Mouse (Mus musculus) midbrain, postnatal 0 days (tissue): ENCODE results near the gene Actr3b. TPM values are rescaled to one million over a fixed set of nuclear protein-coding genes. Genes with fewer than 3 reads are reported as not detected.

Experiments
- ATAC-seq: fragments of 200-750 bp; cut with Nextera tagmentation; 2 replicates; pipeline ENCODE4 v1.8.0; 2017; ENCODE audit warnings: moderate number of reproducible peaks, mild to moderate bottlenecking, moderate TSS enrichment, moderate library complexity; ENCODE audit not compliant: low FRiP score
- DNase-seq: peaks from one replicate; pipeline ENCODE4 v3.0.0-alpha.2; 2015; ENCODE audit warnings: low spot score
- H3K27ac ChIP-seq: fragments of 300-500 bp; sonication (generic); 2 replicates; pipeline ENCODE4 v1.5.1; 2014; ENCODE audit warnings: low read depth, mild to moderate bottlenecking, low read length, mixed read lengths
- H3K27me3 ChIP-seq: fragments of 300-500 bp; sonication (generic); 2 replicates; pipeline ENCODE4 v1.6.1; 2014; ENCODE audit warnings: low read length, control low read depth, mixed read lengths; ENCODE audit not compliant: insufficient read depth
- H3K36me3 ChIP-seq: fragments of 300-500 bp; sonication (generic); 2 replicates; pipeline ENCODE4 v1.6.1; 2014; ENCODE audit warnings: low read length, control low read depth, mixed read lengths; ENCODE audit not compliant: insufficient read depth
- H3K4me1 ChIP-seq: fragments of 300-500 bp; sonication (generic); 2 replicates; pipeline ENCODE4 v1.6.1; 2014; ENCODE audit warnings: mild to moderate bottlenecking, control low read depth, antibody characterized with exemption, low read length, mixed read lengths; ENCODE audit not compliant: insufficient read depth
- H3K4me2 ChIP-seq: fragments of 300-500 bp; sonication (generic); 2 replicates; pipeline ENCODE4 v1.6.1; 2014; ENCODE audit warnings: low read depth, mild to moderate bottlenecking, low read length, mixed read lengths; ENCODE audit not compliant: poor library complexity, severe bottlenecking
- H3K4me3 ChIP-seq: fragments of 300-500 bp; sonication (generic); 2 replicates; pipeline ENCODE4 v1.5.1; 2014; ENCODE audit warnings: low read depth, mild to moderate bottlenecking, low read length, moderate library complexity
- H3K9ac ChIP-seq: fragments of 300-500 bp; sonication (generic); replicated peaks from 2 replicates; pipeline ENCODE4 v1.6.1; 2014; ENCODE audit warnings: mild to moderate bottlenecking, low read length, moderate library complexity, mixed read lengths; ENCODE audit not compliant: poor library complexity, severe bottlenecking
- H3K9me3 ChIP-seq: fragments of 300-500 bp; sonication (generic); 2 replicates; pipeline ENCODE4 v1.6.1; 2016; ENCODE audit warnings: low read length, control low read depth
- CTCF ChIP-seq: IDR thresholded peaks from 2 replicates; pipeline ENCODE4 v1.5.1; 2016; ENCODE audit warnings: antibody characterized with exemption, mild to moderate bottlenecking
- WGBS: fragments of 180-500 bp; shearing (Covaris S2); extraction: QIAGEN DNeasy Blood & Tissue Kit; methylation state at CpG from one replicate; pipeline ENCODE4 v1.1.7; 2014; 5-methylcytosine and 5-hydroxymethylcytosine counted together
- polyA plus RNA-seq: library from polyadenylated mRNA; unstranded; fragments of >200 nt; fragmentation: Nextera tagmentation; extraction: Ambion mirVana; gene quantifications from 2 replicates; pipeline ENCODE4 v1.2.1, GENCODE M21; 2015
- total RNA-seq: library from RNA; depleted of rRNA; stranded (reverse); fragments of >200 nt; gene quantifications from 2 replicates; pipeline ENCODE4 v1.2.3, GENCODE M21; 2014

Gene Actr3b
- total and polyA plus RNA-seq, 2 experiments from 2014 or later: 17.4 to 57.5 TPM

DNA sequence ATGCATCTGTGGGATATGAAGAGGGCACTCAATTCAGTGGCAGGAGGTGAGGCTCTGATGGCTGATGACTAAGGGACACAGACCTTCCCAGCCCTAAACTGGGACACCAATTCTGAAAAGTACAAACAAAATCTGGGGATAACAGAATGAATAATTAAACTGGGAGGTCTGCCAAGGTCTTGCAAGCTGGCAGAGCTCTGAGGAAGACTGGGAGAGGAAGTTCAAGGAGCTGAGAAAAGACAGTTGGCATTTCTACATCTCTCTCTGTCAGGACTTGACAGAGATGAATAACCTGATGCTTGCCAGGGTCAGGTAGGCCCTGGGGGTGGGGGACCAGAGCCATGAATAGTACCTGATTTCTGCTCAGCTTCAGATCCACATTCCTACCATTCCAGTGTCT lies 8.2 kb upstream of the Actr3b start:
- Histone ChIP-seq H3K27ac (no peak overlapping the region), H3K4me3 (no peak overlapping the region), H3K4me1 (peaks cover 3% of the 10 kb centered on the region; the same call in 1 of the 2 replicates), H3K4me2 (no peak overlapping the region), H3K36me3 (no peaks in the 10 kb centered on the region), H3K9ac (no peak overlapping the region), H3K9me3 (no peaks in the 10 kb centered on the region), H3K27me3 (no peaks in the 10 kb centered on the region)
- DNase-seq (peak; percentile 26), ATAC-seq (no peak)
- no peak for TF ChIP-seq CTCF

DNA sequence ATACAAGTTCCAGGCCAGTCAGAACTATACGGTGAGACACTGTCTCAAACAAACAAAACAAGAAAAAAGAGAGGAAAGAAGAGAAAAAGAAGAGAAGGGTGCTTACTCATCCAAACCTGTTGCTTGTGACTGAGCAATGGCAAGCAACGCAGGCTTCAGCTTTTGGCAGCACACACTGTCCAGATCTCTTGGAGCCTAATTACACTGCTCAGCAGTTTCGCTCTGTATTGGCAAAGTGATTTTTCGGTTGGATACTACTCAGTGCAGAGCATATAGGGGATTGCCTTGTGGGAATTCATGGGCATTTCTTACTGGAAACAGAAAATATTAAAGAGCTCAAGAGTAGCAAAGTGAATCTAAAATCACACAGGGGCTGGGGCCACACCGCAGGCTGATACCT lies 6.9 kb upstream of the Actr3b start:
- ATAC-seq (no peak), DNase-seq (peak; percentile 63)
- Histone ChIP-seq H3K4me3 (no peak overlapping the region), H3K4me2 (no peak overlapping the region), H3K9ac (no peak overlapping the region), H3K4me1 (peaks cover 3% of the 10 kb centered on the region; the same call in 1 of the 2 replicates), H3K27ac (no peak overlapping the region), H3K9me3 (no peaks in the 10 kb centered on the region), H3K36me3 (no peaks in the 10 kb centered on the region), H3K27me3 (no peaks in the 10 kb centered on the region)
- 60% methylated on average over 5 of the region's 5 CpGs for WGBS
- no peak for TF ChIP-seq CTCF

DNA sequence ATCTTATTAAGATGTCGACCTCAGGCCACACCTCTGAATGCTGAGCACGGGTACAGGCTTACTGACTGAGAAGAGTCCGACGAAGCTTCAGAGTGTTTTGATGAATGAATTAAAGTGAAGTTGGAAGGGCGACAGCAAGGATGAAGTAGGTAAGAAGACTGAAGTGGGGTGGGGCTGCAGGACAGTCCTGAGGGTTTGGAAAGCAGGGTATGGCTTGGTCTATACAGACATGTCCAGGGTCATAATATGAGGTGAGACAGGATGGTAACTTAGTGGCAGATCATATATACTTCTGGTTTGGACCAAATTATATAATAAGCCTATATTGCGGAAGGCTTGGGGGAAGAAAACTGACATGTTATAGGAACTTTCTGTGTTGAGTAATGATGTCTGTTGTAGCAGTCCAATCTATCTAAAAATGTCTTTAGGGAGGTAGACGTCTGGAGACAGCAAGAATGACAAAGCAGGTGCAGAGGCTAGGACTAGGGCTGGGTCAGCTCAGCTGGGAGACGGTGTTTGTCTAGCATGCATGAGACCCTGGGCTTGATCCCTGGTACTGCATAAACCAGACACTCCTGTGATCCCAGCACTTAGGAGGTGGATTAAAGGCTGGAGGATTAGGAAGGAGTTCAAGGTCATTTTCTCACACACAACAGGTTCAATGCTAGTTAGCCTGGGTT lies 6.1 kb upstream of the Actr3b start:
- no peak overlapping the region for H3K4me2 ChIP-seq
- WGBS: 32% methylated on average over 8 of the region's 8 CpGs
- ATAC-seq (no peak), DNase-seq (no peak)
- no peak overlapping the region for H3K9ac ChIP-seq
- H3K9me3 ChIP-seq: no peaks in the 10 kb centered on the region
- no peaks in the 10 kb centered on the region for H3K36me3 ChIP-seq
- H3K27me3 ChIP-seq: no peaks in the 10 kb centered on the region
- 0 out of 2 replicates have a peak overlapping the region, but pooled peaks have one; percentile 59 for H3K27ac ChIP-seq
- TF ChIP-seq CTCF: no peak
- peaks cover 3% of the 10 kb centered on the region; the same call in 1 of the 2 replicates for H3K4me1 ChIP-seq
- H3K4me3 ChIP-seq: no peak overlapping the region

DNA sequence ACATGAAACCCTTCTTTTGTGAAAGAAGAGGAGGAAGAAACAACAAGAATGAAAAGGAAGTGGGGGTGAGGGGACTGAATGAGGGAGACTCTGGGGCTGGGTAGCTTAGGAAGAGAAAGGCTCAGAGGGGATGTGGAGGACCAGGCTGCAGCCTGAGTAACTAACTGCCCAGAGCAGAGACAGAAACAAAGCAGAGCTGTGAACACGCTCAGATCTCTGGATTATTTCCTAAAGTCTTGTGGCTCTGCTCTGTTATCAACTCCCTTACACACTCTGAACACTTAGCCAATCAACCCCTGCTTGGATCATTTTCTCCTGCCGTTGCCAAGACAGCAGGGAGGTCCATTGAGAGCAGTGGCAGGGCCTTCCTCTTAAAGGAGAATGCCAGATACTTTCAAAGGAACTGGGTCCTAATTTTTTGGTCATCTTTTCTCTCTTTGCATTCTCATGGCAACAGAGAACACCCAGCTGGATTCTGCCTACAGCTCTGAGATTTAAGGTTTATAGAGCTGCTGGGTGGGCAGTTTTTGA lies 5.5 kb upstream of the Actr3b start:
- Histone ChIP-seq H3K9ac (no peak overlapping the region), H3K4me3 (no peak overlapping the region), H3K4me1 (peaks cover 3% of the 10 kb centered on the region; the same call in 1 of the 2 replicates), H3K9me3 (no peaks in the 10 kb centered on the region), H3K4me2 (no peak overlapping the region), H3K36me3 (no peaks in the 10 kb centered on the region), H3K27ac (peak overlapping the region; percentile 59; the same call in 1 of the 2 replicates), H3K27me3 (no peaks in the 10 kb centered on the region)
- ATAC-seq (peak; percentile 83), DNase-seq (peak; percentile 74)
- WGBS: 3% methylated on average over 2 of the region's 2 CpGs
- no peak for TF ChIP-seq CTCF

DNA sequence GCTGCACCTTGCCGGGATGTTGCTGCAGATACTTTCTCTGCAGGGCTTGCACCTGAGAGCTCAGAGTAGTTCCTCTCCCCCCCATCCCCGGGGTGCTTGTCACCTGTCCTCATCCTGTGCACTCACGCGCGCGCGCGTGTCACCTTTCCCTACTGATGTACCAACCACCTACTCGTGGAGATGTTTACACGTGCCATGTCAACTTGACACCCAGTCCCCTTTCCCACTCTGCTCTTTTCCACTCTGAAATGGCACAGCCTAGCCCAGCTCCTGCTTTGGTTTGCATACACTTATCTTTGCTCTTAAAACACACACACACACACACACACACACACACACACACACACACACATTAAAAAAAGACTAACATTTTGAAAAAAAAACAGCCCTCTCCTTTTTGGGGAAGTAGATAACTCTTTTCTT lies 624 bp downstream of the Actr3b start:
- peak overlapping the region; percentile 69 for H3K9ac ChIP-seq
- WGBS: 1% methylated on average over 10 of the region's 10 CpGs
- peak overlapping the region; percentile 65 for H3K4me2 ChIP-seq
- DNase-seq: no peak
- peaks cover 5% of the 10 kb centered on the region; the same call in 1 of the 2 replicates for H3K4me1 ChIP-seq
- no peak overlapping the region for H3K27ac ChIP-seq
- no peaks in the 10 kb centered on the region for H3K27me3 ChIP-seq
- H3K36me3 ChIP-seq: no peaks in the 10 kb centered on the region
- H3K9me3 ChIP-seq: no peaks in the 10 kb centered on the region
- TF ChIP-seq CTCF: no peak
- H3K4me3 ChIP-seq: peak overlapping the region; percentile 83
- peak; percentile 53; the same call in 1 of the 2 replicates for ATAC-seq

DNA sequence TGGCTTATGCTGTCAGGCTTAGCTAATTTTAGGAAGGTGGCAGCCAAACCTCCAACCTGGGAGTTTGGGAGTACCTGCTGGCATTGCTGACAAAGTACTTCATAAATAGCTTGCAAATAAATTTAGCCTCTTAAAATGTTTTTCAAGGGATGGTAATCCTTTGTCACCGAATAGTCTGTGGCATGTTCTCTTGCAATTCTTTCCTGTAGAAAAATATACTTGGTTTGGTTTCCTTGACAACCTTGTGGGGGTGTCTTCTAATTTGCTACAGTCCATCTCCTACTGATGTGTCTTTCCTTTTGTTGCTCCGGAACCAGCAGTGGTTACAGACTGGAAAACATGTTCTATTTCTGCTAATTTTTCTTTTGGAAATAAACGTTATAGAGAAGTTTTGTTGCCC lies 1.1 kb downstream of the Actr3b start:
- WGBS: 40% methylated on average over 3 of the region's 3 CpGs
- no peaks in the 10 kb centered on the region for H3K27me3 ChIP-seq
- H3K4me1 ChIP-seq: peaks cover 5% of the 10 kb centered on the region; the same call in 1 of the 2 replicates
- peak overlapping the region; percentile 65 for H3K4me2 ChIP-seq
- DNase-seq: no peak
- ATAC-seq: no peak
- peak overlapping the region; percentile 83 for H3K4me3 ChIP-seq
- H3K9me3 ChIP-seq: no peaks in the 10 kb centered on the region
- H3K36me3 ChIP-seq: no peaks in the 10 kb centered on the region
- no peak overlapping the region for H3K27ac ChIP-seq
- no peak for TF ChIP-seq CTCF
- H3K9ac ChIP-seq: peak overlapping the region; percentile 69; the same call in 1 of the 2 replicates
